Mouse (Mus musculus): ENCODE measurements at regions not wholly inside any gene's neighbourhood (a gene's known extent, or its start where the extent isn't known, plus 50 kb on each side); places are given as distances from the start of the nearest gene placed in this dataset.

DNA sequence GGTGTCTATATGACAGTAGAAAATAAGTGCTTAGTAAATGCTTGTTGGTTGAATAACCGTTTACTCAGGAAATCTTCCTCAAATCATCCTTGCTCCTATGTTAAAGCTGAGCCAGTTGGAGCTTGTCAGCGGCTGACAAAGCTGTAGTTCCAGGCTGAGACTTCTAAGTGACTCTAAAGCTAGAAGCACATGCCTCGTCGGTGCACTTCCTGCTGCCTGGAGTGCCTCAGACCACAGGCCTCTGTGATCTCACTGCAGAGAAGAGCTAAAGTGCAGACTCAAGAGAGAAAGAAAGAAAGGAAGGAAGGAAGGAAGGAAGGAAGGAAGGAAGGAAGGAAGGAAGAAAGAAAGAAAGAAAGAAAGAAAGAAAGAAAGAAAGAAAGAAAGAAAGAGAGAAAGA is 146.1 kb downstream of the Fam76b start:
- Histone ChIP-seq H3K27ac (replicated peaks; ENCODE audit: low read depth, low read length) (no peak overlapping the region), H3K9me3 (ENCODE audit: control insufficient read depth, low read length) (no peaks in the 10 kb centered on the region), H3K4me1 (ENCODE audit: control insufficient read depth, insufficient read depth, low read length) (peaks cover 13% of the 10 kb centered on the region), H3K4me3 (replicated peaks; ENCODE audit: low read length) (no peak overlapping the region), H3K36me3 (ENCODE audit: control insufficient read depth, insufficient read depth, low read length) (no peaks in the 10 kb centered on the region), H3K9ac (ENCODE audit: low read depth, low read length, severe bottlenecking) (no peak overlapping the region), H3K4me2 (replicated peaks; ENCODE audit: low read depth, low read length, severe bottlenecking) (no peak overlapping the region), H3K27me3 (ENCODE audit: control insufficient read depth, insufficient read depth, low read length) (no peaks in the 10 kb centered on the region)
- ATAC-seq (ENCODE audit: low FRiP score, low read depth) (no peak), DNase-seq (ENCODE audit: low spot score) (no peak)
- WGBS, result 51% methylated on average over 4 of the region's 4 CpGs
- TF ChIP-seq POLR2A (IDR thresholded peaks at IDR 0.05; ENCODE audit: borderline replicate concordance, extremely low read depth, insufficient read depth, insufficient read length), result no peak

DNA sequence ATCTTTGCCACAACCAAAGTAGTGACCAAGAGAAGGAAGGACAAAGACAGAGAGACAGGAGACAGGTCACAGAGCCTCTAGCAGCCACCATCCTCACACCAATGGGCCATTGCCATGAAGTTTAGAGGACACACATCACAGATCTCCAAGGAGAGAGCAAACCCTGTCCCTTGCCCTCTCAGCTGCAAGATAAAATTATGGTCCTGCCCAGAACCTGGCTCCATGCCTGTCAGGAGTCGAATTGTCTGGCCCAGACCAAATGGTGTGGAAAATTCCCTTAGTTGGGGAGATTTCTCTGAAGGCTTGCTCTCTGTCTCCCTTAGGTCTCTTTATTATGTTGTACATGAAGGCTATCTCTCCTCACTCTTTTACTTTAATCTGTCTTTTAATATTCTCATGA is 147.4 kb downstream of the Fam76b start:
- Histone ChIP-seq H3K4me2 (replicated peaks; ENCODE audit: low read depth, low read length, severe bottlenecking) (no peak overlapping the region), H3K4me1 (ENCODE audit: control insufficient read depth, insufficient read depth, low read length) (0 out of 2 replicates have a peak, but pooled peaks cover 3% of the 10 kb centered on the region), H3K36me3 (ENCODE audit: control insufficient read depth, insufficient read depth, low read length) (no peaks in the 10 kb centered on the region), H3K27me3 (ENCODE audit: control insufficient read depth, insufficient read depth, low read length) (no peaks in the 10 kb centered on the region), H3K9me3 (ENCODE audit: control insufficient read depth, low read length) (no peaks in the 10 kb centered on the region), H3K4me3 (replicated peaks; ENCODE audit: low read length) (no peak overlapping the region), H3K9ac (ENCODE audit: low read depth, low read length, severe bottlenecking) (no peak overlapping the region), H3K27ac (replicated peaks; ENCODE audit: low read depth, low read length) (no peak overlapping the region)
- 62% methylated on average over 1 of the region's 1 CpGs for WGBS
- TF ChIP-seq POLR2A (IDR thresholded peaks at IDR 0.05; ENCODE audit: borderline replicate concordance, extremely low read depth, insufficient read depth, insufficient read length), result no peak
- ATAC-seq (ENCODE audit: low FRiP score, low read depth), result no peak
- no peak for DNase-seq (ENCODE audit: low spot score)

DNA sequence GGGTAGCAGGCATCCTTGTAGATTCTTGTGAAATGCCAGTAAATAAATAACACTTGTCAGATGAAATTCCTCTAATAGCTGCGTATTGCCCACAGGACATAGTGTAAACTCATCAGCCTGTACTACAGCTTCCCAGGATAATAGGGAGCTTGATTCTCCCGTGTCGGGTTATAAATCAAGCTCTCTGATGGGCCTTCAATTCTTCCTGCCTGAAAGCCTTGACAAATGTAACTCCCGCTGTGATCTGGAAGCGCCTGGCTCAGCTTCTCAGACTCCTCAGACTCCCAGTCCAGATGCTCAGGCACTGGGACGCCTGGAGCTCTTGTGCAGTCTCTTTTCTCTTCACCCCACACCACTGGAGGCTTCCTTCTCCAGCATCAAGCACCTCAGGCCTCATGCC is 151.3 kb downstream of the Fam76b start:
- Histone ChIP-seq H3K4me2 (replicated peaks; ENCODE audit: low read depth, low read length, severe bottlenecking) (no peak overlapping the region), H3K27me3 (ENCODE audit: control insufficient read depth, insufficient read depth, low read length) (no peaks in the 10 kb centered on the region), H3K9ac (ENCODE audit: low read depth, low read length, severe bottlenecking) (no peak overlapping the region), H3K27ac (replicated peaks; ENCODE audit: low read depth, low read length) (no peak overlapping the region), H3K9me3 (ENCODE audit: control insufficient read depth, low read length) (no peaks in the 10 kb centered on the region), H3K4me3 (replicated peaks; ENCODE audit: low read length) (no peak overlapping the region), H3K36me3 (ENCODE audit: control insufficient read depth, insufficient read depth, low read length) (no peaks in the 10 kb centered on the region), H3K4me1 (ENCODE audit: control insufficient read depth, insufficient read depth, low read length) (0 out of 2 replicates have a peak, but pooled peaks cover 3% of the 10 kb centered on the region)
- ATAC-seq (ENCODE audit: low FRiP score, low read depth), result no peak
- no peak for TF ChIP-seq POLR2A (IDR thresholded peaks at IDR 0.05; ENCODE audit: borderline replicate concordance, extremely low read depth, insufficient read depth, insufficient read length)
- 23% methylated on average over 6 of the region's 6 CpGs for WGBS
- DNase-seq (ENCODE audit: low spot score), result no peak

DNA sequence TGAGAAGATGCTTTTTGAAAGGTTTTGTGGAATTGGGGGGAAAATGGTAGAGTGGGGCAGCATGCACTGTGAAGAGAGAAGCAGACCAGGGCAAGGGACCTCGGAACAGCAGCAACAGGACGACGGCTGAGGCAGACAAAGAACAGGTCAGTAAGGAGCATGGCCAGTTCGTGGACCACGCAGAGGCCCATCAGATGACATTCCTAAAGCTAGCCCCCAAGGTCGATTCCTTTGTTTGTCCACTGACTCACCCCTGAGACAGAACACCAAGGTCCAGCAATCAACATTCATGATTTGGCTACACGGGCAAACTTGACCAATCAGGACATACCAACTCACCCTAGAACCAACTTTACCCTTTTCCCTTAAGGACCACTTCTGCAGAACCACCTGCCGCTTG is 160.0 kb downstream of the Fam76b start:
- WGBS, result 93% methylated on average over 8 of the region's 8 CpGs
- no peaks in the 10 kb centered on the region for H3K27me3 ChIP-seq (ENCODE audit: control insufficient read depth, insufficient read depth, low read length)

DNA sequence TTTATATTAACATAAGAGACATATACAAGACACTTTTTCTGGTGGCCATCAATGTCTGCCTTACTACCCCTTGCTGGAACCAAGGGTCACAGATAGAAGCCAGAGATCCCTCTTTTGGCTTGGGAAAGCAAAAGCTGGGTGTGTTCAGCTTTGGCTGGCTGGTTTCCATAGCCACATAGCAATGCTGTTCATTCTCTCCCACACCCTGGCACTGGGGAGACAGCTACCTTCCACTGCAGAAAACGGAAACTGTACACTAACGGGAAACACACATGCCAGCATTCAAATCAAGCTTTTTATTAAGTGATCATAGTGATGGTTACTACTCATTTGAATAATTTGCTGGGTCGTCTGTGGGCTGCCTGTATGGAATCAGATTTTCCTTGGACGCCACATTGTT is 161.4 kb downstream of the Fam76b start:
- WGBS, result 47% methylated on average over 4 of the region's 4 CpGs
- no peak overlapping the region for H3K9ac ChIP-seq (ENCODE audit: low read depth, low read length, severe bottlenecking)
- no peak overlapping the region for H3K4me2 ChIP-seq (replicated peaks; ENCODE audit: low read depth, low read length, severe bottlenecking)
- TF ChIP-seq POLR2A (IDR thresholded peaks at IDR 0.05; ENCODE audit: borderline replicate concordance, extremely low read depth, insufficient read depth, insufficient read length), result no peak
- no peaks in the 10 kb centered on the region for H3K36me3 ChIP-seq (ENCODE audit: control insufficient read depth, insufficient read depth, low read length)
- ATAC-seq (ENCODE audit: low FRiP score, low read depth) (no peak), DNase-seq (ENCODE audit: low spot score) (no peak)
- no peak overlapping the region for H3K27ac ChIP-seq (replicated peaks; ENCODE audit: low read depth, low read length)
- H3K4me3 ChIP-seq (replicated peaks; ENCODE audit: low read length), result no peak overlapping the region
- H3K9me3 ChIP-seq (ENCODE audit: control insufficient read depth, low read length), result no peaks in the 10 kb centered on the region
- H3K4me1 ChIP-seq (ENCODE audit: control insufficient read depth, insufficient read depth, low read length), result no peaks in the 10 kb centered on the region
- no peaks in the 10 kb centered on the region for H3K27me3 ChIP-seq (ENCODE audit: control insufficient read depth, insufficient read depth, low read length)

More for the DNA sequence above, 160.0 kb downstream of the Fam76b start:
- ATAC-seq (ENCODE audit: low FRiP score, low read depth) (no peak), DNase-seq (ENCODE audit: low spot score) (no peak)
- no peaks in the 10 kb centered on the region for H3K4me1 ChIP-seq (ENCODE audit: control insufficient read depth, insufficient read depth, low read length)
- H3K9me3 ChIP-seq (ENCODE audit: control insufficient read depth, low read length), result no peaks in the 10 kb centered on the region
- no peak overlapping the region for H3K4me2 ChIP-seq (replicated peaks; ENCODE audit: low read depth, low read length, severe bottlenecking)
- TF ChIP-seq POLR2A (IDR thresholded peaks at IDR 0.05; ENCODE audit: borderline replicate concordance, extremely low read depth, insufficient read depth, insufficient read length), result no peak
- no peak overlapping the region for H3K4me3 ChIP-seq (replicated peaks; ENCODE audit: low read length)
- H3K9ac ChIP-seq (ENCODE audit: low read depth, low read length, severe bottlenecking), result no peak overlapping the region
- no peaks in the 10 kb centered on the region for H3K36me3 ChIP-seq (ENCODE audit: control insufficient read depth, insufficient read depth, low read length)
- H3K27ac ChIP-seq (replicated peaks; ENCODE audit: low read depth, low read length), result no peak overlapping the region

DNA sequence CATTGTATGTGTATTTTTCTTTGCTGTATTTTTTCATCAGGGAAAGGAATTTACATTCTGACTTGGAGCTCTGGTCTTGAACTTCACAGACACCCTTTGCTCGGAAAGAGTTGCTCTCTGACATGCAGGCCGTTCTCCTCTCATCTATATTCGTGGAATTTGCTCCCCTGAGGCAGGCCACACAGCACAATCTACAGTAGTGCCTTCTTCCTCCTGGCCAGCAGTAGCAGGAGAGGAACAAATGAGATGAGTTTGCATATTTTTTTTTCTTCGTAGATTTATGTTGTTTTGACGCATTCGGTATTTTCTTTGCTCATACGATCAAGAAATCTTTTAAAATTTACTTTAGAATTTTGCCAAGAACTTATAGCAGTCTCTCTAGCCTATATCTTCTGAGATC is 163.4 kb downstream of the Fam76b start:
- DNase-seq (ENCODE audit: low spot score) (no peak), ATAC-seq (ENCODE audit: low FRiP score, low read depth) (no peak)
- no peak overlapping the region for H3K27ac ChIP-seq (replicated peaks; ENCODE audit: low read depth, low read length)
- no peaks in the 10 kb centered on the region for H3K4me1 ChIP-seq (ENCODE audit: control insufficient read depth, insufficient read depth, low read length)
- no peak overlapping the region for H3K4me2 ChIP-seq (replicated peaks; ENCODE audit: low read depth, low read length, severe bottlenecking)
- H3K9me3 ChIP-seq (ENCODE audit: control insufficient read depth, low read length), result no peaks in the 10 kb centered on the region
- TF ChIP-seq POLR2A (IDR thresholded peaks at IDR 0.05; ENCODE audit: borderline replicate concordance, extremely low read depth, insufficient read depth, insufficient read length), result no peak
- no peak overlapping the region for H3K9ac ChIP-seq (ENCODE audit: low read depth, low read length, severe bottlenecking)
- H3K4me3 ChIP-seq (replicated peaks; ENCODE audit: low read length), result no peak overlapping the region
- no peaks in the 10 kb centered on the region for H3K27me3 ChIP-seq (ENCODE audit: control insufficient read depth, insufficient read depth, low read length)
- 69% methylated on average over 7 of the region's 7 CpGs for WGBS
- no peaks in the 10 kb centered on the region for H3K36me3 ChIP-seq (ENCODE audit: control insufficient read depth, insufficient read depth, low read length)

All from limb, embryonic 14.5 days (tissue).